Mouse (Mus musculus): ENCODE measurements around the gene Anapc7. TPM values are rescaled to one million over a fixed set of nuclear protein-coding genes. Genes with fewer than 3 reads are reported as not detected.
A peak's percentile ranks its signal among the peaks of the same experiment; 100 is the strongest.

The Anapc7 gene
- 10 to 100 TPM; 28.6 to 30.5 TPM for total RNA-seq (2021)

- no peak for DNase-seq
Measured at GRCm38 (mm10) chr5:122421271-122422068, at the start of gene Anapc7. Anapc7 (plus strand) TSS chr5:122421693.

- peak; percentile 99 to 100 for DNase-seq
Measured at GRCm38 (mm10) chr5:122372192-122372769, 49.2 kb upstream of the Anapc7 start, which contains the start of gene Fam216a. Fam216a (minus strand) TSS chr5:122372364.

GRCm38 (mm10) chr5:122372878-122373277 lies 48.6 kb upstream of the Anapc7 start:
- no peak for DNase-seq

- DNase-seq = no peak
Measured at GRCm38 (mm10) chr5:122377101-122377833, 44.2 kb upstream of the Anapc7 start.

- no peak for DNase-seq
Measured at GRCm38 (mm10) chr5:122378171-122378570, 43.3 kb upstream of the Anapc7 start.

GRCm38 (mm10) chr5:122379374-122380155 lies 41.9 kb upstream of the Anapc7 start:
- peak; percentile 80 to 82 for DNase-seq

- DNase-seq = no peak
Measured at GRCm38 (mm10) chr5:122390006-122390405, 31.5 kb upstream of the Anapc7 start.

- DNase-seq = no peak
Measured at GRCm38 (mm10) chr5:122390671-122391070, 30.8 kb upstream of the Anapc7 start.

- no peak for DNase-seq
Measured at GRCm38 (mm10) chr5:122391178-122391785, 30.2 kb upstream of the Anapc7 start.

- peak; percentile 88 to 89 for DNase-seq
Measured at GRCm38 (mm10) chr5:122391786-122392180, 29.7 kb upstream of the Anapc7 start, which contains the start of gene Arpc3. Arpc3 (plus strand) TSS chr5:122391878.

- no peak for DNase-seq
Measured at GRCm38 (mm10) chr5:122392227-122393004, 29.1 kb upstream of the Anapc7 start.

- DNase-seq = no peak
Measured at GRCm38 (mm10) chr5:122393887-122394286, 27.6 kb upstream of the Anapc7 start.

GRCm38 (mm10) chr5:122396791-122397190 lies 24.7 kb upstream of the Anapc7 start:
- no peak for DNase-seq

GRCm38 (mm10) chr5:122397495-122397894 lies 24.0 kb upstream of the Anapc7 start:
- no peak for DNase-seq

- no peak for DNase-seq
Measured at GRCm38 (mm10) chr5:122399871-122400270, 21.6 kb upstream of the Anapc7 start.

- DNase-seq = peak; percentile 53 to 56
Measured at GRCm38 (mm10) chr5:122400628-122401302, 20.7 kb upstream of the Anapc7 start.

- DNase-seq = peak; percentile 70 to 75
Measured at GRCm38 (mm10) chr5:122401303-122401640, 20.2 kb upstream of the Anapc7 start.

GRCm38 (mm10) chr5:122402160-122402559 lies 19.3 kb upstream of the Anapc7 start:
- no peak for DNase-seq

GRCm38 (mm10) chr5:122402772-122403171 lies 18.7 kb upstream of the Anapc7 start:
- DNase-seq = peak in 1 of 2 experiments; percentile 51

GRCm38 (mm10) chr5:122403362-122403761 lies 18.1 kb upstream of the Anapc7 start:
- DNase-seq = no peak

Measured in layer of hippocampus, postnatal 36 days (tissue).